Mouse (Mus musculus): Measurements from ENCODE around the gene Bbs1.
"Not testable (repeated sequence)": the region's sequence is repeated elsewhere in the genome, so short reads cannot be mapped to it uniquely, and the experiment has no call there.

Gene Bbs1

DNA sequence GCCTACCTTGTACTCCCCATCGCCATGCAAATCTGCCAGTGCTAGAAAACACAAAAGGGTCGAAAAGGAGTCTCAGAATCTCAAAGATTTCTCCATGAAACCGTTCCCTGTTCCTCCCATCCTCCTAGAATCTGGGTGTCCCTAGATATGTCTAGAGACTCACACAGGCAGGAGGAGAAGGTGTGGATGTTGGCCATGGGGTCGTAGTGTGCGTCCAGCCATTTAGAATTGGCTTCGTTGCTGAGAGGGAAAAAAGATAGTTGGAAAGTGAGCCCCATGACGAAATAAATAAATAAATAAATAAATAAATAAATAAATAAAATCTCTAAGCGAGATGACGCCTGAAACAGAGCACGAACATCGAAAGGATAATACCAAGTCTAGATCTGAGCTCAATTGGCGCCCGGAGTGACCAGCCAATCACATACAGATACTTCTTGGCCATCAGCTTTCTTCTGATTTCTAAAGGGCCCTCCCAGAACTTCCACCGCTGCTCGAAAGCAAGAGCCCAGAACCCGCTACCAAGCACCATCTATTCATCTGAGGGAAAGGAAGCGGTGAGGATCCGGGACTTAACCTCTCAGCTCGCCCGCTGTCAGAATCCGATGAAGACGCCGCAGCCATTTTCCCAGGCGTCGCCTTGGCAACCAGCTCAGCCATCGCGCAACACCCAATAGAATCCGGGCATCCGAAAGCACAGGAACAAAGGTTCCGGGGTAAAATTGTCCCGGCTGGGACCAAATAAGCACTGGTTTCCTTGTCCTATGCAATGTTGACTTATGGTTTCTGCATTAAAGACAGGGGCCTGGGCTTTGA is at the start of gene Bbs1:
Gene Bbs1 (minus strand): TSS at position 650 of the 816 bp plus-strand sequence.
- peak; percentile 87 for DNase-seq (ENCODE audit: low read depth, low spot score)

DNA sequence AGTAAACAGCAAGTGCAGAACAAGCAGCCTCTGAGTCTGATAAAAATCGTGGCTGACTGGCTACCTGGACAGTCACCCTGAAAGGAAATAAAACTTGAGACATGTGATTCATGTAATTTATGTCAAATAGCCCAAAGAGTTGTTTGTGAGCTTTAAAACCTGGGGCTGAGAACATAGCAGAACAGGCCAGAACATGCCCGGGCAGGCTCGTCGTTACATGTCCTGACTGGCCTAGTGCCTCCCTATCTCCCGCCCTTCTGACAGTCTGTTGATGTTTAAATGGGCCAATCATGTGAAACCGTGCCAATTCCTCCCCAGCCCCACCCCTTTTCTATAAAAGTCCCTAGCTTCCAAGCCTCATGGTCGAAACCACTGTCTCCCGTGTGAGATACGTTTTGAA is 42.2 kb upstream of the Bbs1 start:
- not testable (repeated sequence) for DNase-seq (ENCODE audit: low read depth, low spot score)

DNA sequence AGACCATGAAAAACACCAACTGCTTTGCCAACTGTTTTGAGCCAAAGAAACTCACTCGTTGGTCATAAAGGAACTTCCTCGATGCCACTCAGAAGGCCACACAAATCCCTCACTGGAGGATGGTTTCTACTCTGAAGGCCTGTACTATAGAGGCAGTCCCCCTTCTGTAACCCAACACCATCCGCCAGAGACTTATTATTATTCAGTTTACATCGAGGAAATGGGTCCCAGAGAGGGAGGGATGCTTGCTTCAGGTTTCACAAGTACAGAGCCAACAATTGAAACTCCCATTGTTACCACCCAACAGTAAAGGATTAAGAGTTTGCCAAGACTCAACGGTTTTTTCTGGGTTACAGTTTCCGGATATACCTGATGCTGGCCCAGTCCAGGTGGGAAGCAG is 39.1 kb upstream of the Bbs1 start:
- no peak for DNase-seq (ENCODE audit: low read depth, low spot score)

DNA sequence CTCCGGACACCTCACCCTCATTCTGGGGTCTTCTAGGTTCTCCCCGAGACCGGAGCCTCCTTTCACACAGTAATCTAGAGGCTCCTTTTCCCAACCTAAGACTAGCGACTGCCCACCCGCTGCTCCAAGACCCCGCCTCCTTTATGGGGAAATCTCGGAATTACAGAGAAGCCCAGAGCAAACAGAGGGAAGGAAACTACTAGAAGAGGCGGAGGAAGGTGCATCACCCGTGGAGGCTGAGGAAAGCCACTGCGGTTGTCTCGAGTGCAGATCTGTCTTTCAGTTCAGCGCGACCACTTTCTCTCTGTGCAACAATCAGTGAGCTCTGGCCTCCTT is 36.8 kb upstream of the Bbs1 start:
- DNase-seq (ENCODE audit: low read depth, low spot score), result no peak

- DNase-seq (ENCODE audit: low read depth, low spot score), result peak; percentile 81
Measured at GRCm38 (mm10) chr19:4942551-4943252, 36.3 kb upstream of the Bbs1 start, which contains the start of gene Peli3. Gene Peli3 (minus strand): TSS chr19:4943127.

GRCm38 (mm10) chr19:4937444-4938310 is 31.2 kb upstream of the Bbs1 start:
- no peak for DNase-seq (ENCODE audit: low read depth, low spot score)

DNA sequence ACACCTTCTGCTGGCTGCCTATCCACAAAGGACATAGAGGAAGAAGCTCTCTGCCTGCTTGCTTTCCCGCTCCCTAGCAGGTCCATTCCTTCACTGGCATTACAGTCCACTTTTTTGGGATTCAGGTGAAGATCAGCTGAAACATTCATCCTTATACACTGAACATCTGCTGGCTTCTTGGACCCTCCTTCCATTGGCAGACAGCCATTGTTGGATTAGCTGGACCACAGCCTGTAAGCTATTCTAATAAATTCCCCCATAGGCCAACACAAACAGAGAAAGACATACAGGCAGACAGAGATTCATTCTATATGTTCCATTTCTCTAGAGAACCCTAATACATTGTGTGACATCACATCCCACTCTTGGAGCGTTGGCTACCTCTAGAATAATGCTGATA is 30.5 kb upstream of the Bbs1 start:
- no peak for DNase-seq (ENCODE audit: low read depth, low spot score)

GRCm38 (mm10) chr19:4928781-4929180 is 22.4 kb upstream of the Bbs1 start:
- DNase-seq (ENCODE audit: low read depth, low spot score), result no peak

- peak; percentile 97 for DNase-seq (ENCODE audit: low read depth, low spot score)
Measured at GRCm38 (mm10) chr19:4927904-4928531, 21.6 kb upstream of the Bbs1 start, which contains the start of gene Dpp3. Gene Dpp3 (minus strand): TSS chr19:4928287.

DNA sequence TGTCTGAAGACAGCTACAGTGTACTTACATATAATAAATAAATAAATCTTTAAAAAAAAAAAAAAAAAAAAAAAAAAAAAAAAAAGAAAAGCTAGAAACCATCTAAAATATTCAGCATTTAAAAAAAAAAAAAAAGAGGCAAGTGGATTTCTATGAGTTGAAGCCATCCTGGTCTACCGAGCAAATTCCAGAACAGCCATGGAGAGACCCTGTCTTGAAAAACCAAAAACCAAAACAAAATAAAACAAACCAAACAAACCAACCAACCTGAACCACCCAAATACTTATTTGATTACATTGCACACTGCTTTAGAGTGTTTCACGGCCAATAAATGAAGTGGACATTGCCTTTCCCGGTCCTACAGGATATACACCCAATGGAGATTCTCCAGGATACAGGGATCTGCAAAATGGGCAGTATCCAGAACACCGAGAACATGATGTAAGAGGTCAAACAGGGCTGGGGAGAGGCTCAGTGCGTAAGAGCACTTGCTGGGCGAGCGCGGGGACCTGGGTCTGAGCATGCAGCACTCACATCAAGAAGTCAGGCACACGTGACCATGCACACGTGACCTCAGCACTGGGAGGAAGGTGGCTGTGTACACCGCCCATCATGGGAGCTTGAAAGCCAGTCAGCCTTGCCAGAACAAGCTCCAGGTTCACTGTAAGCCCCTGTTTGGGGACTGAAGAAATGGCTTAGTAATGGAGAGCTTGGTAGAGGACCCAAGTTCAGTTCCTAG is 18.9 kb upstream of the Bbs1 start:
- DNase-seq (ENCODE audit: low read depth, low spot score), result no peak

- DNase-seq (ENCODE audit: low read depth, low spot score), result no peak
Measured at GRCm38 (mm10) chr19:4919652-4920051, 13.2 kb upstream of the Bbs1 start.

DNA sequence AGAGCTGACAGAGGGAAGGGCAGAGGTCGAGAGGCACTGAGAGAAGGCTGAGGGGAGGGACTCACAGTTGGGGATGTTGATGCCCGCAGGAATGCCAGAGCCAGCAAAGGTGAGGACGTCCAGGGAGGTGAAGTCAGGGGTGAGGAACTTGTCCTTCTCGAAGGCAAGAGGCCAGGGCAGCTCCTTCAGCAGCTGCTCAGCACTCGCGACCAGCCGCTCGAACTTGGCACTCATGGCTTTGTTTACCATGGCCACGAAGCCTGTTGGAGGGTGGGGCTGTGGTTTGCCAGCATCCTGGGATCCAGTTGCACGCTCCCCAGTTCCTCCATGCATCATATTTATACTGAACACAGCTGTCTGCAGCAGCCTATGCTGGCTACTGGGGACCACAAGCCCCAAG is 10.4 kb upstream of the Bbs1 start:
- no peak for DNase-seq (ENCODE audit: low read depth, low spot score)

DNA sequence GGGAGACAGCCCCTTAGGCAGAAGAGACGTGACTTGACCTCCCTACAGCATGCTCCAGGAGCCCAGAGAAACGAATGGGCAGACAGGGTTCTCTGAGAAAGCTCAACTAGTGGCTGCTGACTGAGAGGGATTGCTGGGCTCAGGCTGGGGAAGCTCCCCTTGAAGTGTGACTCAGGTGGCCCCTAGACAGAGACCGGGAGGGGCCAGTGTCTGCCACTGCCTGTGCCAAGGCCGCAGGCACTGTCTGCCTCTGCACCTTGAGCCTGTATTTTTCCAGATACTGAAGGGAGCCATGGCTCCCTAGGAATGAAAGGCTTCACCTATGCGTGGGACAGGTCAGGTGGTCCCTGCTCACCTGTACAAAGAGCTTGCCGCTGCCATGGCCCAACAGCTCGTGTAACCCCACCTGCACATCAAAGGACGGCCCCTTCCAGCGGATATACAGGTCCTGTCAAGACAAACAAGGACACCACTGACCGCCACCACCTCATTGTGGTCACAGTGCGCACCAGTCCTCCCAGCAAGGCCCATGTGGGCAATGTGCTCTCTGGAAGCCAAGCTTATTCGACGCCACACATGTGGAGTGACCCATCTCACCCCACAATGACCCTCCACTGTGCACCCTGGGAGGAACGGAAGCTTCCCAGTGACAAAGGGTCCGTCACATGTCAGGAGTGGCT is 9.6 kb upstream of the Bbs1 start:
- no peak for DNase-seq (ENCODE audit: low read depth, low spot score)

DNA sequence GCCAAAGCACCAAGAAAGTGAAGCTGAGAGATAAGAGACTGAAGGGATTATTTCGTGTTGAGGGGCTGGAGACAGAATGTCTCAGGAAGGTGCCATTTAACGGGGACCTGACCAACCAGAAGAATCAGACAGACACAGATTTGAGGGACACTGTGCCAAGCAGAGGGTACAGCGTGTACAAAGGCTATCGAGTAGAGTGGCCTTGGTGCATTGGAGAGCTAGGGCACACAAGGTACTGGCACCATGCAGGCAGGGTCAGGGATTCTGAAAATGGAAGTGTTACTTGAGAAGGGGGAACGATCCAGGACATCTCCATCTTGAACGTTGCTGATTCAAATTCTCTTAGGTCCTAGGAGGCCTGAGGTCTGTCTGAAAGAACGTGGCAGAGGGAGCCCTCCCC is 2.9 kb upstream of the Bbs1 start:
- no peak for DNase-seq (ENCODE audit: low read depth, low spot score)

DNA sequence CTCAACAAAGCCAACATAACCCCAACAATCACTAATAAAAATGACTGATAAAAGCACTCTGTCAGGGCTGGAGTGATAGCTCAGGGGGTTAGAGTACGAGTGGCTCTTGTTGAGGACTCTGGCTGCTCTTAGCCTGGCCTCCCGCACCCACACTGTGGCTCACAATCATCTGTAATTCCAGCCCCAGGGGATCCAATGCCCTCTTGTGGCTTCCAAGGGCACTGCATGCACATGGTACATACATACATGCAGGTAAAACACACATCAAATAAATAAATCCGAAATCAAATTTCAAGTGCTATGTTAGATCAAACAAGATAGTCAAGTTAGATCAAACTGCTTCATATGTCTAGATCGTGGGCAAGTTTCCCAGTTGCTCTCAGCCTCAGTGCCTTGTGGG is 1.7 kb upstream of the Bbs1 start:
- peak; percentile 59 for DNase-seq (ENCODE audit: low read depth, low spot score)

DNA sequence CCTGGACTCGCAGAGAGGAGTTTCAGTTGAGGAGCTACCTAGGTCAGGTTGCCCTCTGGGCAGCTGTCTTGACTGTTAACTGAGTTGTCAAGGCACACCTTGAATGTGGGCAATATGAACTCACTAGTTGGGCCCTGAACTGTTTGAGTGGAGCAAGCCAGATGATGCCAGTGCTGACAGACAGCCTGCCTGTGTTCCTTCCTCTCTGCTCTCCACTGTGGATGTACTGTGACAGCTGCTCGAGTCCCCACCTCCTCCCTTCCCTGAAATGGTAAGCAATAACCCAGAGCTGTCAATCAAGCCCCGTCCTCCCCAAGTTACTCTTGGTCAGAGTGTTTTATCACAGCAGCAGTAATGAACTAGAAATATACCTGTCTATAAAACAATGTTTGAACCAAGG is 6.5 kb downstream of the Bbs1 start:
- DNase-seq (ENCODE audit: low read depth, low spot score), result no peak

DNA sequence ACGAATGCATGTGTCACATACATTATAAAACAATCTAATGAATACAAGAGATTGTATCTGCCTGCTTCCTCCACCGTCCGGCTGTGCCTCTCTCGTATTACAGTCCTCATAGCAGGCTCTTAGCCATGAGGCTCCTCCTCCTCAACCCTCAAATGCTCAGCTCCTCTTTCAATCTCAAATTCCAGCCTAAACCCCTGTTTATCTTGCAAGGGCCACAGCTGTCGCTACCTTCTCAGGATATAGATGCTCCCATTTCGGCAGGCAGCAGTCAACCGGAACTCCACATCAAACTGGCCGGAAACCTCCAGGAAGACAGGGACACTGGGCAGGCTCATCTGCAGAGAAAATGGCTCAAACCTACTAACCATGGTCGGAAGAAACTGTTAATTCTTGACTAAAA is 7.5 kb downstream of the Bbs1 start:
- no peak for DNase-seq (ENCODE audit: low read depth, low spot score)

- no peak for DNase-seq (ENCODE audit: low read depth, low spot score)
Measured at GRCm38 (mm10) chr19:4896780-4897520, 9.5 kb downstream of the Bbs1 start.

DNA sequence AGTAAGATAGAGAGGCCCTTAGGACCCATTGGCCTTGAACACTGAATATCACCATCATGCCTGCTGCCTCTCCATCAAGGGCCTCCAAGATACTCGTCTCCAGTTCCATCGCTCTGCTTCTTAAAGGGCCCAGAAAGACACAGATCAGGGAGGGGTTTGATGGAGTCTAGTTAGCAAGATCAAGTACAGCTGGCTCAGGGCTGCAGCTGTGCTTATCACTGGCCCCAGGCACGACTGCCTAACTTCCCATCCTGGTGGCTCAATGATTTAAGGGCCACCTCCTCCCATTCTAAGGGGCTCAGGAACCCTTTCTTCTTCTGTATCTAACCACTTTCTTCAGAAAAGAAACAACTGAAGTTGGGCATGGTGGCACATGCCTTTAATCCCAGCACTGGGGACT is 14.6 kb downstream of the Bbs1 start:
- DNase-seq (ENCODE audit: low read depth, low spot score), result no peak

DNA sequence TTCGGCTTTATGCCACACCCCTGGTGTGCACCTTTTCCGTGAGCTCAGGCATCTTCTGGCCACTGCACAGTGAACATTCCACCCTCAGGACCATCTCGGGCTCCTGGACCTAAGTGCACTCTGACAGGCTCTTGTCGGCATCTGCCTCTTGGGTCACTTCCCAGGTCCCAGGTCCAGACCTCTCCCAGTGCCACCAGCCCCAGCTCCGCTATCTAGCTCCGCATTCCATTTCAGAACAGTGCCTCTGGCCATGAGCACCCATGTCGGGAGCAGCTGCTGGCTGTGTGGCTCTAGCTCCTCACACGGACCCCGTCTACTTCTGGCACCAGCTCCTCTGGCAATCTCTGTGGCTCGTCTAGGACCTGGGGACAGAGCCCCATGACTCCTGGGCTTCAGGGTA is 16.6 kb downstream of the Bbs1 start:
- no peak for DNase-seq (ENCODE audit: low read depth, low spot score)

Measured in CD4-positive, CD25-positive, alpha-beta regulatory T cell, adult 2 months (primary cell).